Mouse (Mus musculus): ENCODE data around the gene Efcab9. TPM values are rescaled to one million over a fixed set of nuclear protein-coding genes. Genes with fewer than 3 reads are reported as not detected.

Gene Efcab9
- polyA plus RNA-seq, 1 experiment = 217 TPM

DNA sequence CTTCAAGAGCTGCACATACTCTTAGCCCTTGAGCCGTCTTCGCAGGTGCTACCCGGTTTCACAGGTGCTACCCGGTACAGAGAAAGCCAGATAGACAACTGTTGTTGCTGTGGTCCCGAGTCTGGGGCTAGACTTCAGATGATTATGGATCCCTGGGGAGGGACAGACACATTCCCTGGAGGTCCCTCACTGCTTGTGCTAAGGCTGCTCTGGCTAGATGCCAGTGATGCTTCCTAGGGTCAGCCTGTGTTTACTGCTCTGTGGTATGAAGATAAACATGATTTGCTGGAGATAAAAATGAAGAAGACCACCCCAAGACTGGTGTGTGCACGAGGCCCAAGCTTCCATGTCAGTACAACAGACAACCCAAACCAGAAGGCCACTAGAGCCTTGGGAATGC, 12.2 kb upstream of the Efcab9 start:
- Histone ChIP-seq H3K27ac (ENCODE audit: control insufficient read depth, insufficient read depth, low read depth, low read length) (no peak overlapping the region), H3K4me3 (ENCODE audit: control insufficient read depth, low read depth, low read length) (no peak overlapping the region), H3K27me3 (ENCODE audit: control insufficient read depth, insufficient read depth, low read length) (no peaks in the 10 kb centered on the region), H3K36me3 (ENCODE audit: control insufficient read depth, insufficient read depth, low read length) (no peaks in the 10 kb centered on the region), H3K4me1 (ENCODE audit: control insufficient read depth, insufficient read depth, low read length) (no peaks in the 10 kb centered on the region; the same call in 1 of the 2 replicates)
- TF ChIP-seq POLR2A (IDR thresholded peaks at IDR 0.05; ENCODE audit: control insufficient read depth, low read depth, low read length) (no peak), CTCF (IDR thresholded peaks at IDR 0.05; ENCODE audit: control insufficient read depth, insufficient read depth, insufficient replicate concordance, low read depth, low read length) (no peak)

DNA sequence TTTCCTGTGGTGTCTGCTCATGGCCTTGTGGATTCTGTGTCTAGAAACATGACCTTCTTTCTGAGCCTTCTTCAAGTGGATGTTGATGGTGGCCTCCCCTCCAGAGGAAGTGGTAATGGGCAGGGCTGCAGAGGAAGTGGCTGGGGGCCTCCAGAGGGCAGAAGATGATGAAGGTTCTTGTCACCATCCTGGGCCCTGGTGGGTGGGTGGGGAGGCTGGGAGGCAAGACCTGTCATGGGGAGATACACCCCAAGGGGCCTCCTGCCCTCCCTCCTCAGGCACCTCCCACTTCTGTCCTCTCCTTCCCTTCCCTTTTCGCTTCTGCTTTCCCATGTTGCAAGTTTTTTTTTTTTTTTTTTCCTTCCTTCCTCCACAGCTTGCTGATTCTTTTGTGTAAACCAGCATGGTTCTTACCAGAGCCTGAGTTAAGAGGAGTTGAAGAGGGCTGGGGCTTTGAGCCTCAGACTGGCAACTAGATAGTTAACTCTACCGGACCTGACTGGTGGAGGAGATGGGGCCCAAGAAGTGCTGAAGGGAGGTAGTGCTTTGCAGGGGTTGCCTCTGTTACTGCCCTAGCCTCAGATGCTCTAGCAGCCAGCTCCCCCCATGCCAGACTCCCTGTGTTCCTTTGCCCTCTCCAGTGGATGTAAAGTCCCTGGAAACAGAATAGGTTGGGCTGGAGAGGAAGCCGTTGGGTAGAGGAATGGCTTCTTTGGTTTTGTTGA, 11.0 kb upstream of the Efcab9 start:
- H3K27me3 ChIP-seq (ENCODE audit: control insufficient read depth, insufficient read depth, low read length) = no peaks in the 10 kb centered on the region
- H3K4me3 ChIP-seq (ENCODE audit: control insufficient read depth, low read depth, low read length) = no peak overlapping the region
- TF ChIP-seq POLR2A (IDR thresholded peaks at IDR 0.05; ENCODE audit: control insufficient read depth, low read depth, low read length) = no peak
- TF ChIP-seq CTCF (IDR thresholded peaks at IDR 0.05; ENCODE audit: control insufficient read depth, insufficient read depth, insufficient replicate concordance, low read depth, low read length) = no peak
- H3K36me3 ChIP-seq (ENCODE audit: control insufficient read depth, insufficient read depth, low read length) = no peaks in the 10 kb centered on the region
- H3K27ac ChIP-seq (ENCODE audit: control insufficient read depth, insufficient read depth, low read depth, low read length) = no peak overlapping the region
- H3K4me1 ChIP-seq (ENCODE audit: control insufficient read depth, insufficient read depth, low read length) = no peaks in the 10 kb centered on the region; the same call in 1 of the 2 replicates

DNA sequence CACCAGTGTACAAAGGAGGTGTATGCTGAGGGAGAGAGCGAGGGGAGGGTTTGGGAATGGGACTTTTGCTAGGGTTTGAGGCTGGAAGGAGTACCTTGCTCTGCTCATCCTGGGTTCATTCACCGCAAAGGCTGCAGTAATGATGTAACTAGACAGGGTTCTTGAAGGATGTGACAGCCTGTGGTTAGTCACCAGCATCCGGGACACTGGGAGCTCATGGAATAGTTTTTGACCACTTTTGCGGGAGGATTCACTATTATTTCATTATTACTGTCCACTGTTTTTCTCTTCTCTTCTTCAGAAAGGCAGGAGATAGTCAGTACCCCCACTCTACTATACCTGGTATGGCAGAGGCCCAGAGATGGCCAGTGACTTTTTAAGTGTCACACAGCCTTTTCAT, 10.3 kb upstream of the Efcab9 start:
- Histone ChIP-seq H3K27me3 (ENCODE audit: control insufficient read depth, insufficient read depth, low read length) (no peaks in the 10 kb centered on the region), H3K36me3 (ENCODE audit: control insufficient read depth, insufficient read depth, low read length) (no peaks in the 10 kb centered on the region), H3K27ac (ENCODE audit: control insufficient read depth, insufficient read depth, low read depth, low read length) (no peak overlapping the region), H3K4me3 (ENCODE audit: control insufficient read depth, low read depth, low read length) (no peak overlapping the region), H3K4me1 (ENCODE audit: control insufficient read depth, insufficient read depth, low read length) (no peaks in the 10 kb centered on the region; the same call in 1 of the 2 replicates)
- TF ChIP-seq CTCF (IDR thresholded peaks at IDR 0.05; ENCODE audit: control insufficient read depth, insufficient read depth, insufficient replicate concordance, low read depth, low read length) (no peak), POLR2A (IDR thresholded peaks at IDR 0.05; ENCODE audit: control insufficient read depth, low read depth, low read length) (no peak)

DNA sequence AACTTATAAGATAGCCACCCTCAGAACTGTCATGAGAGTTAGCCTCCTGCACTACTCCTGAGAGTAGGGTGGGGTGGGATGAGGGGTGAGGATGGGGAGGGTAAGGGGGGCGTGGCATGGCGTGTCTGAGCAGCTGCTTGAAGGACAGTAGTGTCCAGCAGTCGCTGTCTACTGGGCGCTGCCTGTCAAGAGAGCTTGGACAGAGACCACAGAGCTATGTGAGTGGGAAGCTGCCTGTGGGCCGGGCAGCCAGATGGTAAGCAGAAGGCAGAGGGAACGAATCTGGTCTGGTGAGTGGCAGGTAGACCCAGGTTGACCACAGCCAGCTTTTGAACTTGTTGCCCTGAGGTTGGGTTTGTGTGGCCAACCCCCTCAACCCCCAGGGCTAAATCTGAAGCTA, 8.6 kb upstream of the Efcab9 start:
- H3K4me1 ChIP-seq (ENCODE audit: control insufficient read depth, insufficient read depth, low read length) = no peaks in the 10 kb centered on the region; the same call in 1 of the 2 replicates
- no peaks in the 10 kb centered on the region for H3K27me3 ChIP-seq (ENCODE audit: control insufficient read depth, insufficient read depth, low read length)
- H3K27ac ChIP-seq (ENCODE audit: control insufficient read depth, insufficient read depth, low read depth, low read length) = no peak overlapping the region
- H3K36me3 ChIP-seq (ENCODE audit: control insufficient read depth, insufficient read depth, low read length) = no peaks in the 10 kb centered on the region
- TF ChIP-seq POLR2A (IDR thresholded peaks at IDR 0.05; ENCODE audit: control insufficient read depth, low read depth, low read length) = no peak
- no peak for TF ChIP-seq CTCF (IDR thresholded peaks at IDR 0.05; ENCODE audit: control insufficient read depth, insufficient read depth, insufficient replicate concordance, low read depth, low read length)
- no peak overlapping the region for H3K4me3 ChIP-seq (ENCODE audit: control insufficient read depth, low read depth, low read length)

DNA sequence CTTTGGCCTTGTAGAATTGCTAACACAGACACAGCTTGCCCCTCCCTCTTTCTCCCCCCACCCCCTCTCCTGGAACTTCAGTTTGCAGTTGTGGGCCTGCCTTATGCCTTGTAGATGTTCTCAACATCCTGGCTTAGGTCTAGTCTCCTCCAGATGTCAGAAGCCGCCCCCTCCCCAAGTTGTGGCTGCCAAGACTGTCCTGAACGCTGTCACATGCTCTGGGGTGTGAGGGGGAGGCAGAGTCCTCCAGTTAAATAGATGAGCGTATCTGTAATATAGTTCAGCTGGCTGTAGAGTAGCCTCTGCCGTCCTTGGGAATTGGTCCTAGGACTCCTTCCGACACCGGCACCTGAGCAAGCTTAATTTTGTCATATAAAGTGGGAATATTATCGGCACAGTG, 7.8 kb upstream of the Efcab9 start:
- peaks cover 3% of the 10 kb centered on the region for H3K4me1 ChIP-seq (ENCODE audit: control insufficient read depth, insufficient read depth, low read length)
- TF ChIP-seq CTCF (IDR thresholded peaks at IDR 0.05; ENCODE audit: control insufficient read depth, insufficient read depth, insufficient replicate concordance, low read depth, low read length) (no peak), POLR2A (IDR thresholded peaks at IDR 0.05; ENCODE audit: control insufficient read depth, low read depth, low read length) (no peak)
- H3K4me3 ChIP-seq (ENCODE audit: control insufficient read depth, low read depth, low read length) = no peak overlapping the region

DNA sequence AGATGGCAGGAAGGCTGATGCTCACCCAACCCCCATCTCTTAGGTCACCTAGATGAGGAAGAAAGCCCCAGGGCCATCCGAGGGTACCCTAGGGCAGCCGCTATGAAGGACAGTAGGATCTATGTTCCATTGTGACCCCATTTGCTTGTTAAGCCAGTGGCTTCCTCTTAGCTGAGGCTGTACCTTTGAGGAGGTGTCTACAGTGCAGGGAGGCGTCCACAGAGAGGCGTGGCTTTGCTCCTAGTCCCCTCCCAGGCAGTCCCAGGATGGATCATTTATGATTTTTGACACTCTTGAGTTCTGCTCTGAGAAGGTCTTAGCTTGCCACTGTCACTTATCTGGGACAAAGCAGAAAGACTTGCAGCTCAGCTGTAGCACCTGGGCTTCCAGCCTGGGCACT, 7.0 kb upstream of the Efcab9 start:
- no peak overlapping the region for H3K4me3 ChIP-seq (ENCODE audit: control insufficient read depth, low read depth, low read length)
- no peaks in the 10 kb centered on the region for H3K36me3 ChIP-seq (ENCODE audit: control insufficient read depth, insufficient read depth, low read length)
- H3K27me3 ChIP-seq (ENCODE audit: control insufficient read depth, insufficient read depth, low read length) = no peaks in the 10 kb centered on the region
- peaks cover 11% of the 10 kb centered on the region for H3K4me1 ChIP-seq (ENCODE audit: control insufficient read depth, insufficient read depth, low read length)
- H3K27ac ChIP-seq (ENCODE audit: control insufficient read depth, insufficient read depth, low read depth, low read length) = peak overlapping the region; percentile 58
- TF ChIP-seq CTCF (IDR thresholded peaks at IDR 0.05; ENCODE audit: control insufficient read depth, insufficient read depth, insufficient replicate concordance, low read depth, low read length) = no peak
- TF ChIP-seq POLR2A (IDR thresholded peaks at IDR 0.05; ENCODE audit: control insufficient read depth, low read depth, low read length) = no peak

More for the DNA sequence above, 7.8 kb upstream of the Efcab9 start:
- Histone ChIP-seq H3K27me3 (ENCODE audit: control insufficient read depth, insufficient read depth, low read length) (no peaks in the 10 kb centered on the region), H3K36me3 (ENCODE audit: control insufficient read depth, insufficient read depth, low read length) (no peaks in the 10 kb centered on the region), H3K27ac (ENCODE audit: control insufficient read depth, insufficient read depth, low read depth, low read length) (no peak overlapping the region)

DNA sequence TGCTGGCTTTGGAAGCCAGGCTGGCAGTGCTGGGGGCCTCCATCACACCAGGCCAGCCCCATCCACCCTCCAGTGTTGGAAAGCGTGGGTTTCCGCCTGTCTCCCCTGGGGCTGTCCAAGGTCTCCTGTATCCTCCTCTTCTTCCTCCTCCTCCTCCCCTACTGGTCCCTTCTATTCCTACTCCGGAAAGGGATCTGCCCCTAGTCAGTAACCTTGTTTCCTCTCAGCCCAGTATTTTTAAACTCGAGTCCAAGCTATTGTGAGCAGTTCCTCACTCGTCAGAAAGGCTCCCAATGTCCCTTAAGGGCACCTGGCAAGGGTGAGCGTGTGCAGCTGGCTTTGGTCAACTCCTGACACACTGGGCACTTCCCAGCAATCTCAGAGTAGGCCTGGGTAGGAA, 6.6 kb upstream of the Efcab9 start:
- no peak for TF ChIP-seq CTCF (IDR thresholded peaks at IDR 0.05; ENCODE audit: control insufficient read depth, insufficient read depth, insufficient replicate concordance, low read depth, low read length)
- no peak for TF ChIP-seq POLR2A (IDR thresholded peaks at IDR 0.05; ENCODE audit: control insufficient read depth, low read depth, low read length)
- Histone ChIP-seq H3K27ac (ENCODE audit: control insufficient read depth, insufficient read depth, low read depth, low read length) (peak overlapping the region; percentile 58), H3K4me1 (ENCODE audit: control insufficient read depth, insufficient read depth, low read length) (peaks cover 15% of the 10 kb centered on the region), H3K27me3 (ENCODE audit: control insufficient read depth, insufficient read depth, low read length) (no peaks in the 10 kb centered on the region), H3K4me3 (ENCODE audit: control insufficient read depth, low read depth, low read length) (no peak overlapping the region), H3K36me3 (ENCODE audit: control insufficient read depth, insufficient read depth, low read length) (no peaks in the 10 kb centered on the region)
